Mouse (Mus musculus) mouse trophoblast stem cell (cell line): ENCODE measurements around the gene Ablim2.

Source experiments
- in situ Hi-C, 2 experiments: fragments of 300-500 bp; cut with MseI, MboI; formaldehyde crosslinking; loops; 2 replicates in 1 of 2; 3 replicates in 1 of 2; pipeline ENCODE4 v1.15.1; 2025

The Ablim2 gene

DNA sequence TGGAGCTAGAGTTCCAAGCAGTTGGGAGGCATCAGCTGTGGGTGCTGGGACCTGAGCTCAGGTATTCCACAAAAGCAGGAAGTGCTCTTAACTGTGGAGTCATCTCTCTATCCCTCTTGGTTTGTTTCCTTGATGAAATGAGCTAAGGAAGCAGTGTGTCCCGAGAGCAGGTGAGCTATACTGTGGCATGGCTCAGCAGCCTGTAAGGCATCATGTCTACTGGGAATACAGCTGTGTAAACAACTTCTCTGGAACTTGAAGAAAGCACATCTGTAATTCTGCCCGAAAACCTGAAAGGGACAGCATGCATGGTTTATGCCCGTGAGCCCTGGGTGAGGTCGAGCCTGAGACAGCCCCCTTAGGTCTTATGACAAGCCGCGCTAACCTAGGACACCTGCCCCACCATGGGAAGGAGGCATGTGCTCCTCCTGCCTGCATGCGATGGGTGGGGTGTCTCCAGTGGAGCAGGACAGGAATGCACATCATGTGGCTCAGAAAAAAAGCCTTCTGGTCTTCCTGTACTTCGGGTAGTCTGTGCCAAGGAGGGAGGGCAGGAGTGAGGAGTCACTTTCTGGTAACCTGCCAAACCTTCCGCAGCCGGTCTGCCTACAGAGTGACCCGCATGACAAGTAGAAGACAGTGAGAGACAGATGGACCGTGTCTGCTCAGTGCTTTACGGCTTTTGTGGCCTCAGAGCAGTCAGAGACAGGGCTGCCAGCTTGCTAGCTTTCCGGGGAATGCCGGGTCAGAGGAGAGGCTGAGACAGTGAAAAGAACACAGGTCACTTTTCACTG, 150.2 kb downstream of the Ablim2 start:
- in situ Hi-C loops = no loop called here

GRCm38 (mm10) chr5:35908626-35909443, 151.2 kb downstream of the Ablim2 start:
- in situ Hi-C loops = no loop called here

GRCm38 (mm10) chr5:35915629-35916300, 158.1 kb downstream of the Ablim2 start:
- in situ Hi-C loops = no loop called here

DNA sequence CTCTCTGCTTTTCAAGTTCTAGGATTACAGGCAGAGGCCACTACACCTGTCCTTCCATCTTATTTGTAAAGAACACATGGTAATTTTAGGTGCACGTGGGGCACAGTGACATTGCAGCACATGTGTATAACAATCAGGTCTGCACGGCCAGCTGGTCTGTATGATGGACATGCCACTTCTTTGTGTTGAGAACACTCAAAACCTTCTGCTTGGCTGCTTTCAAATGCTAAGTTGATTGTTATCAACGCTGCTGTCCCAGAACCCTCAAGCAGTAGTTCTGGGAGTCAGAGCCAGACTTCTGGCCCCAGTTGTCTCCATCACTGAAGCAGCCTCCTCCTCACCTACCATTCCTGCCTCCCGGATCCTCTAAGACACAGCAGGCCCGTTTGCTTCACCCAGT, 159.0 kb downstream of the Ablim2 start:
- in situ Hi-C loops = no loop called here

DNA sequence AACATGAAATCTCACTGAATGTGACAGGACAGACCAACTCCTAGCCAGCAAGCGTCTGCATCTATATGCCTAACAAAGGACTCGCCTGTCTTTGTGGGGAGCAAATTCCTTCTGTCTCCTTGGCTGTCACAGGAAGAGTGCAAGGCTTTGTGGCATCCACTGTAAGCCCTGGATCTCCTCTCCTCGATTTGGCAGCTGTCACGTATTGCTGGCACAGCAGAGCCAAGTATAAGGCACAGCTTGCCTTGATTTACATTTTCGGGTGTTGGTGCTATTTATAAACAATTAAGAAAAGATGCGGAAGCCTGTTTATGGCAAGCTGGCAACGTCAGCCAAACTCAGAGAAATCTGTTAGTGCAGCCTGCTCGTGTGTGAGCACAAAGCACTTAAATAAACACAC, 160.7 kb downstream of the Ablim2 start:
- in situ Hi-C loops = no loop called here

DNA sequence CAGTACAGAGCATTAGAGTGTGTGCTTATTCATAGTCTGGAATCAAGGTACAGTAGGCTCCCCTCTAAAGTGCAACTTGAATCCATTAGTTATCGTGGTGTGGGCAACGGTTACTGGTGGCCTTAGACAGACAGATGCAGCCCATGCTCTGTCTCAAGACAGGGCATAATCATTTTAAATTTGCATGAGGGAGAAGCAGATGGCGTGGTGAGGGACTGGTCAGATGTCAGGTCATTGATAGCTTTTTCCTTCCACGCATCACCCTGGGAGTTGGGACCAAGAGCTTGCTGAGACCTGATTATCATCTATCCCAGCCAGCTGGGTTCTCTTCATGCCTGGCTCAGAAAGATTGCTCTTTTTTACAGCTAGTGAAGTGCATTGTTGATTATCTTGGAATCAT, 162.4 kb downstream of the Ablim2 start:
- in situ Hi-C loops = no loop called here

- in situ Hi-C loops = no loop called here
Observed at GRCm38 (mm10) chr5:35920557-35920956, 162.9 kb downstream of the Ablim2 start.

GRCm38 (mm10) chr5:35921141-35921540, 163.5 kb downstream of the Ablim2 start:
- in situ Hi-C loops = no loop called here

- in situ Hi-C loops = no loop called here
Observed at GRCm38 (mm10) chr5:35921595-35922254, 164.0 kb downstream of the Ablim2 start.

GRCm38 (mm10) chr5:35923448-35923847, 165.8 kb downstream of the Ablim2 start:
- in situ Hi-C loops = no loop called here

- in situ Hi-C loops = no loop called here
Observed at GRCm38 (mm10) chr5:35925171-35925634, 167.5 kb downstream of the Ablim2 start.

DNA sequence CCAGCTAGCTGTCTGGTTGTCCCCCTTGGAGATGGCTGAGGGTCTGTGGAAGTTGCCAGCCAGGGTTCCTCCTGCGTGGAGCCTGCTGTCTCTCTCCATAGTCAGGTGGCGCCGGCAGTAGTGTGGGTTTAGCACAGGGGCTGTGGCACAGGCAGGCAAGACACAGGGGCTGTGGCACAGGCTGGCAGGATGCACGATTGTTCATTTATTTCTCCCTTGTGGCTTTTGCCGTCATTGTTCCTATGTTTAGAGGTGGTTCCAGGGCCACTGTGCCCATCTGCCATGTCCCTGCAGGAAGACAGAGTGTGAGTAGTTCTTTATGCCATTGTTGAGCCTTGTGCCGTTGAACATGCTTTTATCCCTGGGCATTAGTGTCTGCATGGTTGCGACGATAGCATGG, 168.8 kb downstream of the Ablim2 start:
- in situ Hi-C loops = no loop called here

DNA sequence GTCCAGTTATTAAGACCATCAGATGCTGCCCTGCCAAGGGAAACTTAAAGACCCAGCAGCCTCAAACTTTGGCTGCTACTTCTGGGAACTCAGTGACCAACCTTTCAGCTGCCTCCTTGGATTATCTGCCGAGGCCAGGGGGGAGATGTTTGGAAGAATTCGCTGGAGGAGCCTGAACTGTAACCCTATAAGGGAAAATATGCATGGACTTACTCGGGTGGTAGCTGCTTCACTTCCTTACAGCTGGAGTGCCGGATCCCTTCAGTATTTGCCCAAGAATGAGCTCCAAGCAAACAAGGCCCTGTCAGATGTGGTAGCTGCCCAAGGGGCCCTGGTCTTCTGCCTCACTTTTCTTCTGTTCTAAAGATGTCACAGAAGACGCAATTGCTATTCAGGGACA, 173.6 kb downstream of the Ablim2 start:
- in situ Hi-C loops = no loop called here

GRCm38 (mm10) chr5:35933059-35933458, 175.4 kb downstream of the Ablim2 start:
- in situ Hi-C loops = no loop called here
